Mouse (Mus musculus): ENCODE data around the gene Nadsyn1. TPM values are rescaled to one million over a fixed set of nuclear protein-coding genes. Genes with fewer than 3 reads are reported as not detected.

Gene Nadsyn1
- 6.6 and 7.0 TPM in 2 replicates for polyA plus RNA-seq (2011; ENCODE audit: insufficient read length, low read depth, missing spikeins)

- TF ChIP-seq CTCF (IDR thresholded peaks at IDR 0.05; ENCODE audit: borderline replicate concordance, insufficient read depth, low read length) (no peak), POLR2A (IDR thresholded peaks at IDR 0.05; ENCODE audit: low read depth, low read length) (peak; percentile 93)
- no peak within 1 kb of the TSS for H3K27ac ChIP-seq (ENCODE audit: insufficient read depth, low read length)
- peak within 1 kb of the TSS; percentile 84 for H3K4me3 ChIP-seq (ENCODE audit: insufficient read depth, low read length)
Measured at GRCm38 (mm10) chr7:143822375-143823265, at the start of gene Nadsyn1, which contains the start of gene Dhcr7. Nadsyn1 (minus strand) TSS chr7:143822849. Dhcr7 (plus strand) TSS chr7:143823145.

GRCm38 (mm10) chr7:143868874-143869273, 46.2 kb upstream of the Nadsyn1 start:
- no peak for TF ChIP-seq CTCF (IDR thresholded peaks at IDR 0.05; ENCODE audit: borderline replicate concordance, insufficient read depth, low read length)
- no peak overlapping the region for H3K4me3 ChIP-seq (ENCODE audit: insufficient read depth, low read length)
- H3K27ac ChIP-seq (ENCODE audit: insufficient read depth, low read length) = no peak overlapping the region
- H3K4me1 ChIP-seq (ENCODE audit: control insufficient read depth, insufficient read depth, low read length) = no peaks in the 10 kb centered on the region

More at GRCm38 (mm10) chr7:143822375-143823265, at the start of gene Nadsyn1, which contains the start of gene Dhcr7:
- H3K4me1 ChIP-seq (ENCODE audit: control insufficient read depth, insufficient read depth, low read length) = no peaks in the 10 kb centered on the region

GRCm38 (mm10) chr7:143866538-143866937, 43.9 kb upstream of the Nadsyn1 start, which contains the start of gene Gm498:
Gm498 (plus strand) TSS chr7:143866838.
- no peak for TF ChIP-seq POLR2A (IDR thresholded peaks at IDR 0.05; ENCODE audit: low read depth, low read length)
- TF ChIP-seq CTCF (IDR thresholded peaks at IDR 0.05; ENCODE audit: borderline replicate concordance, insufficient read depth, low read length) = no peak
- Histone ChIP-seq H3K27ac (ENCODE audit: insufficient read depth, low read length) (no peak within 1 kb of the TSS), H3K4me3 (ENCODE audit: insufficient read depth, low read length) (no peak within 1 kb of the TSS), H3K4me1 (ENCODE audit: control insufficient read depth, insufficient read depth, low read length) (no peaks in the 10 kb centered on the region)

- no peaks in the 10 kb centered on the region for H3K4me1 ChIP-seq (ENCODE audit: control insufficient read depth, insufficient read depth, low read length)
- TF ChIP-seq POLR2A (IDR thresholded peaks at IDR 0.05; ENCODE audit: low read depth, low read length) = no peak
- no peak for TF ChIP-seq CTCF (IDR thresholded peaks at IDR 0.05; ENCODE audit: borderline replicate concordance, insufficient read depth, low read length)
- no peak overlapping the region for H3K27ac ChIP-seq (ENCODE audit: insufficient read depth, low read length)
- no peak overlapping the region for H3K4me3 ChIP-seq (ENCODE audit: insufficient read depth, low read length)
Measured at GRCm38 (mm10) chr7:143848768-143849482, 26.3 kb upstream of the Nadsyn1 start.

- no peak overlapping the region for H3K27ac ChIP-seq (ENCODE audit: insufficient read depth, low read length)
- H3K4me3 ChIP-seq (ENCODE audit: insufficient read depth, low read length) = no peak overlapping the region
- TF ChIP-seq POLR2A (IDR thresholded peaks at IDR 0.05; ENCODE audit: low read depth, low read length) = no peak
- TF ChIP-seq CTCF (IDR thresholded peaks at IDR 0.05; ENCODE audit: borderline replicate concordance, insufficient read depth, low read length) = no peak
- H3K4me1 ChIP-seq (ENCODE audit: control insufficient read depth, insufficient read depth, low read length) = no peaks in the 10 kb centered on the region
Measured at GRCm38 (mm10) chr7:143848127-143848767, 25.6 kb upstream of the Nadsyn1 start.

GRCm38 (mm10) chr7:143841301-143841700, 18.7 kb upstream of the Nadsyn1 start:
- Histone ChIP-seq H3K27ac (ENCODE audit: insufficient read depth, low read length) (no peak overlapping the region), H3K4me3 (ENCODE audit: insufficient read depth, low read length) (no peak overlapping the region), H3K4me1 (ENCODE audit: control insufficient read depth, insufficient read depth, low read length) (no peaks in the 10 kb centered on the region)
- no peak for TF ChIP-seq POLR2A (IDR thresholded peaks at IDR 0.05; ENCODE audit: low read depth, low read length)

GRCm38 (mm10) chr7:143840121-143840520, 17.5 kb upstream of the Nadsyn1 start:
- no peak overlapping the region for H3K4me3 ChIP-seq (ENCODE audit: insufficient read depth, low read length)
- H3K27ac ChIP-seq (ENCODE audit: insufficient read depth, low read length) = no peak overlapping the region
- no peaks in the 10 kb centered on the region for H3K4me1 ChIP-seq (ENCODE audit: control insufficient read depth, insufficient read depth, low read length)
- TF ChIP-seq CTCF (IDR thresholded peaks at IDR 0.05; ENCODE audit: borderline replicate concordance, insufficient read depth, low read length) = no peak
- TF ChIP-seq POLR2A (IDR thresholded peaks at IDR 0.05; ENCODE audit: low read depth, low read length) = no peak

GRCm38 (mm10) chr7:143837705-143838358, 15.2 kb upstream of the Nadsyn1 start:
- no peak for TF ChIP-seq POLR2A (IDR thresholded peaks at IDR 0.05; ENCODE audit: low read depth, low read length)
- no peak for TF ChIP-seq CTCF (IDR thresholded peaks at IDR 0.05; ENCODE audit: borderline replicate concordance, insufficient read depth, low read length)
- Histone ChIP-seq H3K4me3 (ENCODE audit: insufficient read depth, low read length) (no peak overlapping the region), H3K4me1 (ENCODE audit: control insufficient read depth, insufficient read depth, low read length) (no peaks in the 10 kb centered on the region), H3K27ac (ENCODE audit: insufficient read depth, low read length) (no peak overlapping the region)

- TF ChIP-seq POLR2A (IDR thresholded peaks at IDR 0.05; ENCODE audit: low read depth, low read length) (no peak), CTCF (IDR thresholded peaks at IDR 0.05; ENCODE audit: borderline replicate concordance, insufficient read depth, low read length) (no peak)
- no peaks in the 10 kb centered on the region for H3K4me1 ChIP-seq (ENCODE audit: control insufficient read depth, insufficient read depth, low read length)
Measured at GRCm38 (mm10) chr7:143834972-143835371, 12.3 kb upstream of the Nadsyn1 start.

More at GRCm38 (mm10) chr7:143834972-143835371, 12.3 kb upstream of the Nadsyn1 start:
- Histone ChIP-seq H3K27ac (ENCODE audit: insufficient read depth, low read length) (no peak overlapping the region), H3K4me3 (ENCODE audit: insufficient read depth, low read length) (no peak overlapping the region)

Measured in embryonic fibroblast, embryonic 13.5 days (primary cell).